Mouse (Mus musculus): ENCODE measurements around the gene Stap2.

GRCm38 (mm10) chr17:55956591-55956990 lies 48.8 kb downstream of the Stap2 start:
- no peak for TF ChIP-seq POLR2A (IDR thresholded peaks at IDR 0.05; ENCODE audit: insufficient read depth, low read length)
- TF ChIP-seq CTCF (IDR thresholded peaks at IDR 0.05; ENCODE audit: low read depth, low read length), result no peak
- TF ChIP-seq EP300 (IDR thresholded peaks at IDR 0.05; ENCODE audit: insufficient read depth, low read depth, low read length), result no peak

All from ES-Bruce4 (cell line).